Mouse (Mus musculus): ENCODE results near the gene Mtch1.
"Not testable (repeated sequence)": the region's sequence is repeated elsewhere in the genome, so short reads cannot be mapped to it uniquely, and the experiment has no call there.

Gene Mtch1

DNA sequence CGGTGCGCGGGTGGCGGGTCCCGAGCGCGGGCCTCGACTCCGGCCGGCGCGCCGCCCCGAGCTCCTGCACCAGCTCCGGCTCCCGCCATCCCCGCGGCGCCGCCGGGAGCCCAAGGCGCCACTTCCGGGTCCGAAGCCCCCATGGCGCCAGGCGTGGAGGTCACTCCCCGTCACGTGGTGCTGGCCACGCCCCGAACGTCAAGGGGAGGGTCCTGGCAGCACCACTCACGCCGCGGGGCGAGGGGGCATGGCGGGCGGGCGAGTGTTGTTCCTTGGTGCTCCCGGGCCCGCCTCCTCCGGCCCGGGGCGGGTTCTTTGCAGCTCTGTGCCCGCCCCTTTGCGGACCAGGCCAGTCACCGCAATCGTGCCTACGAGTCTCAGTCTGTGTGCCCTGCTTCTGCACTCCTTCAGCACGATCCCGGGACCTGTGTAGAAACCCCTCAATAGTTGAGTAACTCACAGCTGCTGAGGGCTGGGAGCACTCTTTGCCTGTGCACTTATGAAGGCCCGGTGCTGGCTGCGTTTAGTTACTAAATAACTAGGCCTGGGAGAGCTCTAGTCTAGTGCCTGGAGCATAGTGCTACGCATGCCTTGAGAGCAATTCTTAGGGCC is at the start of gene Mtch1:
Gene Mtch1, minus strand, starts transcription at position 290 of the 612 bp plus-strand sequence.
- DNase-seq (ENCODE audit: low spot score), result peak; percentile 98

DNA sequence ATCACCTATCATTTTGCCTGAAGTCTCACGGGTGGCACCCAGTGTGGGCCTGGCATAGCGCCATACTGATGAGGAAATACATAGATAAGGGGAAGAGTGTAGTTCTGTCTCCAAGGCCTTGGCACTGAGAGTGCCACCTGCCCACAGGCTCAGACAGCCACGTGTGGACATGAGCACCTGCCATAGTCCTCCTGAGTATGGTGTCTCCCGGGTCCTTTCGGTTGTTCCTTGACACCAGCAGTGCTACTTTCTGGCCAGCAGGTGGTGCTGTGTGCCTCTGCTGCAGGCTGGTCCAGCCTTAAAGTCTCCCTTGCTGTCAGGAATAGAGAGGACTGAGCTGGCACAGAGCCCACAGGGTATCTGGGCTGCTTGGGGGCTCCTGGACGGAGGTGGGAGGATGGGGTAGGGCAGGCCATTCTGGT is 49.1 kb upstream of the Mtch1 start:
- peak; percentile 68 for DNase-seq (ENCODE audit: low spot score)

DNA sequence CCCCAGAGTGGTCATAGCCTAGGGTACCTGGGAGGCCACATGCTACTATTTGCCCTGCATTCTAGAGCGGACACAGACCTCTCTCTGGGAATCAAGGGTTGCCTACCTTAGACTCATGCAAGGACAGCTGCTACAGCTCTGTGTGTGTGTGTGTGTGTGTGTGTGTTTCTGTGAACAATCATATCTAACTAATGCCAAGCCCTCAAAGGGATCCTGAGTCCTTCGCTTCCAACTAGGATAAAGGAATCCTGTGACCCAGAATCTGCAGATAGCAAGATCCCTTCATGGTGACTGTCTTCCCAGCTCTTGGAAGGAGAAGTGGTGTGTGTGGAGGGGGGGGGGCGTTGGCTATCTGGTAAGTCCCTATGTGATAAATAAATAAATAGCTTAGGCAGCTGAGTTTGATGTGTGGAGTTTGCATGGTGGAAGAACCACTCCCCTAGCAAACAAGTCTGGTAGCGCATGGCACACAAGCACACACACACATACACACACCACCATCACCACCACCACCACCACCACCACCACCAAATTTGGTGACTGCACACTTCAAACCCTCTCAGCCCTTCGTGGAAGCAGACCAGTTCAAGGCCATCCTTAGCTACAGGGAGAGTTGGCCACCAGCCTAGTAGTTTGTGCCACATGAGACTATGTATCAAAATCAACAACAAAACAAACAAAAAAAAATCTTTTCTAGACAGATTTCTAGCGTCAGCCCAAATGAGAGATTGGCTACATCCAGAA is 48.5 kb upstream of the Mtch1 start:
- DNase-seq (ENCODE audit: low spot score), result no peak

DNA sequence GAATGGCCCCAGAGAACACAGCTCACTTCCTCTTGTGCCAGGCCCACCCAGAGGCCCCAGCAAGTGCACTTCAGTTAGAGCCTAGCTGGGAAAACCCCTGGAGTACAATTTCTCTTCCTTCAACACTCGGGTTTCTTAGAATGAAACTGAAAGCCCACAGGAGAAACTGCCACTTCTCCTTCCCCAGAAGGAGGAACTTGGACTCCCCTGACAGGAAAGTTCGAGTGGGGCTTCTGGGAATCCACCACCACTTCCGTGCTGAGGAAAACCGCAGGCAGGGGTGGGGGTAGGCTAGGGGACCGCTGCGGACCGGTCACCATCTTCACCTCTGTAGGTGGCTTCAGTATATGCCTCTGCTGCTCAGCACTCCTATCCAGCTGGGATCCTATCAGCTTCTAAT is 47.6 kb upstream of the Mtch1 start:
- peak; percentile 31 for DNase-seq (ENCODE audit: low spot score)

DNA sequence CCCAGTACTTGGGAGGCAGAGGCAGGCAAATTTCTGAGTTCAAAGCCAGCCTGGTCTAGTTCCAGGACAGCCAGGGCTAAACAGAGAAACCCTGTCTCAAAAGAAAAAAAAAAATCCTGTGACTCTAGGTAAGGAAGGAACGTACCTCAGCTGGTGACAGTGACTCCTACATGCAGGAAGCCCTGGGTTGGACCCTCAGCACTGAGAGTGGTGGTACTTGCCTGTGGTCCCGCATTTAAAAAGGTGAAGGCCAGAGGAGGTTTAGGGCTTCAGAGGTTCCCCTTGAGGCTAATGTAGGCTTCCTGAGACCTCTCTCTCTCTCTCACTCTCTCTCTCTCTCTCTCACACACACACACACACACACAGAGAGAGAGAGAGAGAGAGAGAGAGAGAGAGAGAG is 47.0 kb upstream of the Mtch1 start:
- DNase-seq (ENCODE audit: low spot score), result not testable (repeated sequence)

DNA sequence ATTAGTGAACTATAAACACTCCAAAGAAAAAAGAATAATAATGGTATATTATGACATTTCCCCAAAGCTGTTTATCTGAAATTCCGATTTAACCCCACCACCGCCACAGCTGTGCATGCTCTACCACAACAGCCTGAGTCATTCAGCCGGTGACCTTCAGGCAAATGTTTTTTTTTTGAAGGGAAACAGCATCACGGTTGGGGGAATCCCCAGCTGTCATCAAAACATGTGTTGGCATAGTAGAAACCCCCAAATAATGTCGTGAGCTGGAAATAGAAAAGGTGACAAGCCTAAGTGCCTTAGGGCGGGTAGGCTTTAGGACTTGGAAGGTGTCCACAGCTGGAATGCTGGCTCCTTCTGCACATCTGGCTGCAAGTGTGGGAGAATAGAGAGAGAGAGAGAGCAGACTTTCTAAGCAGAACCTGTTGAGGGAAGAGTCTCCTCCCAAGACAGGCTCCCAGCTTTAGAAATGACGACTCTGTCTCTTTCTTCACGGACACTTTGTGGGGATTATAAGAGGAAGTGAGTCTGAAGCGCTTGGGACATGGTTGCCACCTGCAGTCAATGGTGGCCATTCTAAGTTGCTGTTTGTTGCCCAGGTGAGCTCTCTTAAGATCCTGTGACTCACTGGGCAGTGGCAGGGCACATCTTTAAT is 46.5 kb upstream of the Mtch1 start:
- no peak for DNase-seq (ENCODE audit: low spot score)

DNA sequence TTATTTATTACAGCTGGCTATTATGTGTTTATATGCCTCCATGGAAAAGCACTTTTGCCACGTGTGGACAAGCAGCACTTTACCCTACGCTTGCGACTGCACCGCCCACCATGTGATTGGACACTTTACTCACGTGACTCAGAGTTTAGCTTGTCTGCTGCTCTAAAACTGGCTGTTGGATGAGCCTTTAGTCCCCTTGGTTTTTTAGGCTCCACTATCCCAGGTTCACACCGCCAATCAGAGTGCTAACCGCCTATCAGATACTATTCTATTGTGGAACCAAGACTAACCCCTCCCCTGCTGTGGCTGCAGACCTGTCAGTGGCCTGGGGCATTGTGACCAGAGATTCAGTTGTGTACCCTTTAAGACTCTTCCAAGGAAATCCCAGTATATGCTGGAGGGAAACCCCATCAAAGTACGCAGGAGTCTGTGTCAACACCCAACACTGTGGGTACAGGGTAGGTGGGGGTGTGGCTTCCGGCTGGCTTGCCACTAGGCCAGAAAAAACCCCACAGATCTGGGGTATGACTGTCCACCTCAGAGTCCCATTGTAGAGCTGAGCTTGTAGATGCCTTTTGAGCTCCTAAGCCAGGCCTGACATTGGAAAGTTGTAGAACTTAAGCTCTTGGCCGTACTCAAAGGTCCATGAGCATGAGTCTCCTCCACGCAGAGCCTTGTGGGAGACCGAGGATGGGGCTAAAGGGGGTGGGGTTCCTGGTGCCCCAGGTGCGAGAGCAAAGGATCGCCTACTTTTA is 45.8 kb upstream of the Mtch1 start:
- DNase-seq (ENCODE audit: low spot score), result no peak

DNA sequence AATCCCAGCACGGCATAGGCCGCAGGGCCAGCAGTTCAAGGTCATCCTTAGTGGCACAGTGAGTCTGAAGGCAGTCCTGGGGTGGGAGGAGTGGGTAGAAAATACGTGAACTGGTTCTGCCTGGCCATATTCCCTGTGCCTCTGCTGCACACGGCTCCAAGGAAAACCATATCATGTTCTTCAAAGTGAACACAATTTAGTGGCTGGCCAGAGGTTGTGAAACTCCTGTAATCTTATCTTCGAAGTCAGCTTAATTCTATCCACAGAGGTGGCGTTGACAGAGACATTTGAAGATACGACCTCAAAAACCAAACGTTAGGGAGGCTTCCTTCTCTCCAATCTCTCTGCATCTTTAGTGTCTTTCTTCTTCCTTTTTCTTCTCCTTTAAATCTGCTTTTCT is 43.5 kb upstream of the Mtch1 start:
- DNase-seq (ENCODE audit: low spot score), result no peak

DNA sequence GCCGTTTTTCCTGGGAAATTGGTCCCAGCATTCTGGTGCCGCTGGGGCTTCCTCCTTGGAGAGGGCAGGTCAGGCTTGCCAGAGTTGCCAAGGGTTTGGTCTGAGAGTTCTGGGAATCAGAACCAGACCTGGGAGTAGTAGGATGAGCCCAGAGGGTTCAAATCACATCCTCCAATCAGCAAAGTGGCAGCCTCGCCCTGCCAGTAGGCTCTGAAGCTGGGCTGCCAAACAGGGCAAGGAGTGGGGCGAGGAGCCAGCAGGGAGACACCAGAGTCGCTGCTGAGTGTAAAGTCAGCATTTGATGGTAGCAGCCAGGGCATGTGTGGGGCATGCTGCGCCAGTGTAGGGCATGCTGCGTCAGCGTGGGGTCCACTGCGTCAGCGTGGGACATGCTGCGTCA is 41.2 kb upstream of the Mtch1 start:
- no peak for DNase-seq (ENCODE audit: low spot score)

DNA sequence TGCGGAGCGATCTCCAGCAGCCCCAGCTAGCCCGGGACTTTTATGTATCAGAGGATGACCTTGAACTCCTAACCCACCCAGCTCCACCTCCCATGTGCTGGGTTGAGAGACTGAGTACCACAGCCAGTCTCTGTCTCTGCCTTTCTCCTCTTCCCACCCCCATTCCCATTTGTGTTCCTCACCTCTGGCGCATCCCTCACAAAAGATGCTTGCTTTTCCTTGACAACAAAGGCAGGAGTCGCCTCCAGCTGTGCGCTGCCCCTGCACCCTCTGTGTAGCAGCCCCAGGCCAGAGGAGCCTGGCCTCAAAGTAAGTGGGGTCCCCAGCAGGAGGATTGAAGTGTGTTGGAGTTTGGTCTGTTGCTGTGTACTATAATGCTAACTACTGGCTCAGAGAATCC is 38.0 kb upstream of the Mtch1 start:
- no peak for DNase-seq (ENCODE audit: low spot score)

DNA sequence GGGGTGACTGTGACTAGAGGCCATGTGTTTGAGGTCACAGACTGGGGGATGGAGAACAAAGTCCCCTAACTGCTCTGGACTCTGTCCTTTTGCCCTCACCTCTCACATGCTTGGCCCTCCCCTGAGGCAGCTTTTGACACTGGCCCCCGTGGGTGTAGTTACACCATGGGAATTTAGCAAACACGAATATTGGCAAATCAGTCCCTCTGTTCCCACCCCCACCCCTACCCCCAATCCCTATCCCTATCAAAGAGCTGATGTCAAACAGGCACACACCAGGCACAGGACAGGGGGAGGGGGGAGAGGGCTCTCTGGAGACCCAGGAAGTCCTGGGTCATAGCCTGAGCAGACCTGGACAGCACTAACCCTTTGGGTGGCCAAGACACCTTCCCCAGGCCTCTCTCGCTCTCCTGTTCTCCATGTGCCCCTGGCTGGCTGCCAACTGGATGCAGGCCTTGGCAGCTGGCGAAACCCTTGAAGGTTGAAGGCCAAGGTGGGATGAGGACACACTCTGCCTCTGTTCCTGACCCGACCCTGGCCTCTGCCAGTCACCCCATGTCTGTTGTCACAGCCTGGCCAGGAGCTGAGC is 37.2 kb upstream of the Mtch1 start:
- DNase-seq (ENCODE audit: low spot score), result no peak

DNA sequence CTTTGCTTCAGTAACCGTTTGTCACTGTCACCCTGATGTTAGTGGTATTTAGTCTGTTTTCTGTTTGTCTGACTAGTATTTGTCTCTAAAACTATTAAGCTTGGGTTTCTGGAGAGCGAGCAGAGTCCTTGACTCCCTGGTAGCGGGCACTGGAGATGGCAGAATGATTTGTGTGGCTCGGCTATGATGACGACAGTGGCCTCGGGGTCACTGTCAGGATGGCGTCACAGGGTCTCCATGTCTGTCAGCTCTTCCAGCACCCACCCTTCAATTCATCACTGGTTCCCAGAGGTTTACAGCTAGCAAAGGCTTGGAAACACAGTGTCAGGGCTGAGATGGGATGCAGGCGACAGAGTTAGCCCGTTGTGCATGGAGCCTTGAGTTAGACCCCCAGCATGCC is 36.2 kb upstream of the Mtch1 start:
- no peak for DNase-seq (ENCODE audit: low spot score)

DNA sequence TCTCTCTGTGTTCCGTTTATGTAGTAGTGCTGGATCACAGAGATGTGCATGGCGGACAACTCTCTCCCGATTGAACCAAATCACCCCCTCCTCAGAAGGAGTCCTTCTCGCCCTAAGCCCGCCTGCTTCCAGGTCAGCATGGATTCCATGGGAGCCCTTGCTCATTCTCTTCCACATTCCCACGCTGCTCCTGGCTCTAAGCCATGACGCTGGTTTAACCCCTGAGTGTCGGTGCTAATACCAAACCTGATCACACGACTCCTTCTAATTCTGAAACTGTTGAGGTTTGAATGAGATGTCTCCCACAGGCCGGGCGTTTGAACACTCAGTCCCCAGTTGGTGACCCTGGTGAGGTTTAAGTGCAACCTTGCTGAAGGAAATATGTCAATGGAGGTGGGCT is 34.7 kb upstream of the Mtch1 start:
- no peak for DNase-seq (ENCODE audit: low spot score)

DNA sequence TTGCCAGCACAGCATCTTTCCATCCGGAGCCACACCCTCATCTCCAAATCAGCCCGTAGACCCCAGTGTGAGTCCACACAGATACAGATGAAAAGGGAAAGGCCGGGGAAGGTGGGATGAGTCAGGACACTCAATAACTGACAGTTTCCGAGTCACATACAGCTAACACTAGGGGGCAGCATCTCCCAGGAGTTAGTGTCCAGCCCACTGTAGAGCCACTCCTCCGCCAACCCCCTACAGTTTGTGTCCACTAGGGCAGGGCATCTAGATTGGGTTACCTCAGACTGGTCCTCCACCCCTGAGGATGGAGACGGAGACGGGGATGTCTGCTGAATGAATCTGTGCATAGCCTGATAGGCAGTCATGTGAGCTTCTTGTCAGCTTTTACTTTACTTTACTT is 33.7 kb upstream of the Mtch1 start:
- DNase-seq (ENCODE audit: low spot score), result peak; percentile 56

DNA sequence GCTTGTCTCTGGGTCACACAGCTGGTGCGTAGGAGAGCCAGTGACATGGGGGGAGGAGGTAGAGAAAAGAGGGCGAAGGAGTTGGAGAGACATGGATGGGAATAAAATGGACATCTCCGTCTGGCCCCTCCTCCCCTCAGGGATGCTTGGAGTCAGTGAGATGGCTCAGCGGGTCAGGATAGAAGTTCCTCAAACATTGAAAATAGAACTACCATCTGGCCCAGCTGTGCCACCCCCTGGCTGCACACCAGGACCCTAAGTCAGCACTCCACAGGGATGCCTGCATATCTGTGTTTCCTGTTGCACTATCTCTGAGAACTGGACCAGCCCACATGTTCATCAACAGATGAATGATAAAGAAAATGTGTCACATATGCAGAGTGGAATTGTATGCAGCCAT is 32.5 kb upstream of the Mtch1 start:
- DNase-seq (ENCODE audit: low spot score), result no peak

DNA sequence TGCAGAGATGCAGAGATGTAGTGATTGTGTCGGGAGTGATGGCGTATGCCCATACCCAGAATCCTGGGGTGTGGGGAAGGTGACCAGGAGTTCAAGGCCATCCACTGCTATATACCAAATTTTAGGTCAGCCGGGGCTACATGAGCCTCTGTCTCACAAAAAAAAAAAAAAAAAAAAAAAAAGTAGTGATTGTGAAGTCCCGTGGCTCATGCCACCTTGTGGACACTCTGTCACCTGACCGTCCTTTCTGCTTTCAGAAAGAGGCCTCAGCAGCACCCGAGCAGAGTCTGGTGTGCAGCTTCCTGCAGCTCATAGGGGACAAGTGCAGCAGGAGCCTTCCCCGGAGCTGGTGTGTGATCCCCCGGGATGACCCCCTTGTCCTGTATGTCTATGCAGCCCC is 30.3 kb upstream of the Mtch1 start:
- no peak for DNase-seq (ENCODE audit: low spot score)

DNA sequence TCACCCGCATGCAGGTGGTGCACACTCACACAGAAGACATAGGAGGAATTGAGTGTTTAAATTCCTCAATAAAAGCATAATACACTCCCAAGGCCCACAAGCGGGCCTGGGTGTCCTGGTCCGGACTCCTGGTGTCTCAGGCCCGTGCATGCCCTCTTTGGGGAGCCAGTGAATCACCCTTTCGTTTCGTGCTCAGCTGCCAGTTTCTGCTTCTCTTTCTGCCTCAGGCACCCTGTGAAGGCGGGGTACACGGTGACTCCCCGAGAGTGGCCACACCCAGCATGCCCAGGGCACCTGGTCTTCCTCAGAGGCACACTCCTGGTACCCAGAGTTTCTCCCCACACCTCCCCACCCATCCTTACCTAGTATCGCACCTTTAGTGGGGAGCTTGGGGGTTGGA is 28.1 kb upstream of the Mtch1 start:
- DNase-seq (ENCODE audit: low spot score), result no peak

DNA sequence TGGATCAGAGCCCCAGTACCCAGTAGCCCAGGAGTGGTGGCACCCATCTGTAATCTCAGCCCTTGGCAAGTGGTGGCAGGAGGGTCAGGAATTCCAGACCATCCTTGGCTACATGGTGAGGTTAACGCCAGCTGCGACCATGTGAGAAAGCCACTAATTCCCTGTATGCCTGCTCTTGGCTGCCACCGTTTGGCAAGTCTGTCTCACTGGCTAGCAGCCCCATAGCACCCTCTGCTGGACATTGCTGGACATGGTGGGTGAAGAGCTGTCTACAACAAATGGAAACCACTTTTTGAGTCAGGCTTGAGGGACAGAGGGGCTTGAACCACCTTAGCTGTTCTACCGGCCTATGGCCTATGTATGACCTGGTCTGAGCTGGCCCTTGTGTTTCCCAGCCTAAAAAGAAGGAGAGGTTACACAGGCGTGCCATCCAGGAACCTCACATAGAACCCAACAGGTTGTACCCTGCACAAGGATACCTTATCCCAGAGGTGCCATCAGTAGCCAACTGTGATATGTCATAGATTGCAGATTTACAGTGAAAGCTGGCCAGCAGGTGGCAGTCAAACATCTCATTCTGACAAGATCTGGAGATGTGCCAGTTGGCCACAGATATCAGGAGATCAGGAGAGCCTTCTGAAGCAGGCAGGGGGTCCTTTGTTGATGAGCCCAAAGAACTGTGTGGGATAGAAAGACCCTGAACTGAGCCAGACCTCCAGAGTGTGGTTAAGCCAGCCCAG is 23.4 kb upstream of the Mtch1 start:
- DNase-seq (ENCODE audit: low spot score), result peak; percentile 95

DNA sequence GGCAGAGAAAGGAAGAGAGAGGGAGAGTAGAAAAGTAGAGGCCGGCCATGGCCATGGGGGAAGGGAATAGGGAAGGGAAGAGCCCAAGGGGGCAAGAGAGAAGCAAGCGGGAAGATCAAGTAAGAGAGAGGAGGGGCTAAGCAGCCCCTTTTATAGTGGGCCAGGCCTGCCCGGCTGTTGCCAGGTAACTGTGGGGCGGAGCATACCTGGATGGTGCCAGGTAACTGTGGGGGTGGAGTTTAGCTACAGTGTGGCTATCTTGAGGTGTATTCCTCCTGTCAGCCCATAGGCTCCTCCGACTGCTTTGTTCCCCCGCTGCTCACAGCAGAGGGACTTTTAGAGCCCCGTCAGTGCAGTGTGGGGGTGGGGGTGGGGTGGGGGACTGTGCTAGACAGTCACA is 21.0 kb upstream of the Mtch1 start:
- DNase-seq (ENCODE audit: low spot score), result no peak

DNA sequence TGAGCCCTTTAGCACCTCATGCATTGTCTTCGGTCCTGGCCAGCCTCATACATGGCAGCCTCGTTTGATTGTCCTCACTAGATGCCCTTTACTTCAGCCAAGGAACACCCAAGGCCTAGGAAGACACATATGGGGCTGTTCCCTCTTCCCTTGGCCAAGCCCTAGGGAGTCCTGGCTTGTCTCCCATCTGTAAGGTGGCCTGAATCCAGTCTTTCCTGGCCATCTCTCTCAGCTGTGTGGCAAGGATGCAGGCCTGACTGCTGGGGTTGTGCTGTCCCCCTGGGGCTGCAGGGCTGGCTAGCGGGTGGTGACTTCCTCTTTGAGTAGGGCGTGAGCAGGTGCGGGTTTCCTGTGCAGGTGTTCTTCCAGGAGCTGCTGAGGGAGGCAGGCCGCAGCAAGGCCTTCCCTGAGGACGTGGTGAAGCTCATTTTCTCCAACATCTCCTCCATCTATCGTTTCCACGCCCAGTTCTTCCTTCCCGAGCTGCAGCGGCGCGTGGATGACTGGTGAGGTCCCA is 17.4 kb upstream of the Mtch1 start:
- no peak for DNase-seq (ENCODE audit: low spot score)

DNA sequence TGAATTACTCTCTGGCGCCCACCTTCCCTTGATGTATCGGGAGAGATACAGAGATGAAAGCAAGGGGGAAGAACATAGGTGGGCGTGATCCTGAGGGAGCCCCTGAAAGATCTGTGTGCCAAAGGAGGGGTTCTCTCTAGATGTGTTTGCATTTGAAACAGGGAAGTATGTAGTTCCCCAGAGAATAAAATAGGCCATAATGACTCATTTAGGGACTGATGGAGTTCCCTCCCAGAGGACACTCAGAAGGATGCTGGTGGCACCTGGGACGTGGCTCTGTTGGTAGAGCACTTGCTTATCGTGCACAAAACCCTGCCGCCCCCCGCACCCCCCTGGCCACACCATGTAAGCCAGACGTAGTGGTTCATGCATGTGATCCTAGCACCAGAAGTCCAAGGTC is 15.4 kb upstream of the Mtch1 start:
- no peak for DNase-seq (ENCODE audit: low spot score)
